Mouse (Mus musculus) neural tube, embryonic 13.5 days (tissue): ENCODE data around the gene Macrod2. TPM values are rescaled to one million over a fixed set of nuclear protein-coding genes. Genes with fewer than 3 reads are reported as not detected.
A peak's percentile ranks its signal among the peaks of the same experiment; 100 is the strongest.

Experiments
- ATAC-seq: fragments of 200-750 bp; cut with Nextera tagmentation; 2 replicates; pipeline ENCODE4 v1.8.0; 2017; ENCODE audit warnings: low read depth, mild to moderate bottlenecking, moderate TSS enrichment, moderate library complexity
- H3K27ac ChIP-seq: fragments of 300-500 bp; sonication (generic); replicated peaks from 2 replicates; pipeline ENCODE4 v1.5.1; 2015; ENCODE audit warnings: moderate library complexity, mild to moderate bottlenecking, inconsistent platforms
- H3K27me3 ChIP-seq: fragments of 300-500 bp; sonication (generic); 2 replicates; pipeline ENCODE4 v1.6.1; 2015; ENCODE audit warnings: mild to moderate bottlenecking, inconsistent platforms
- H3K36me3 ChIP-seq: fragments of 300-500 bp; sonication (generic); 2 replicates; pipeline ENCODE4 v1.6.1; 2015; ENCODE audit warnings: mild to moderate bottlenecking, inconsistent platforms
- H3K4me1 ChIP-seq: fragments of 300-500 bp; sonication (generic); replicated peaks from 2 replicates; pipeline ENCODE4 v1.6.1; 2015; ENCODE audit warnings: inconsistent platforms
- H3K4me2 ChIP-seq: fragments of 300-500 bp; sonication (generic); 2 replicates; pipeline ENCODE4 v1.6.1; 2015; ENCODE audit warnings: inconsistent platforms, mild to moderate bottlenecking, moderate library complexity
- H3K4me3 ChIP-seq: fragments of 300-500 bp; sonication (generic); 2 replicates; pipeline ENCODE4 v1.5.1; 2015; ENCODE audit warnings: mild to moderate bottlenecking, inconsistent platforms
- H3K9ac ChIP-seq: fragments of 300-500 bp; sonication (generic); 2 replicates; pipeline ENCODE4 v1.6.1; 2015; ENCODE audit warnings: moderate library complexity, mild to moderate bottlenecking, inconsistent platforms
- H3K9me3 ChIP-seq: fragments of 300-500 bp; sonication (generic); 2 replicates; pipeline ENCODE4 v1.6.1; 2016; ENCODE audit warnings: inconsistent platforms
- WGBS: fragments of 180-500 bp; shearing (Covaris S2); methylation state at CpG from one replicate; pipeline ENCODE4 v1.1.7; 2015; 5-methylcytosine and 5-hydroxymethylcytosine counted together
- polyA plus RNA-seq: library from polyadenylated mRNA; unstranded; fragments of >200 nt; fragmentation: Nextera tagmentation; extraction: Ambion mirVana; gene quantifications from 2 replicates; pipeline ENCODE4 v1.2.1, GENCODE M21; 2015

The Macrod2 gene
- polyA plus RNA-seq: 66.2 and 78.9 TPM in 2 replicates

- H3K27me3 ChIP-seq: no peaks in the 10 kb centered on the region
- H3K4me1 ChIP-seq: peaks cover 14% of the 10 kb centered on the region
- H3K36me3 ChIP-seq: no peaks in the 10 kb centered on the region
- peak within 1 kb of the TSS; percentile 84 for H3K9ac ChIP-seq
- WGBS: under 1% methylated on average over 47 of the region's 47 CpGs
- ATAC-seq: peak; percentile 100
- H3K9me3 ChIP-seq: no peaks in the 10 kb centered on the region
- H3K4me3 ChIP-seq: peak within 1 kb of the TSS; percentile 80
- H3K27ac ChIP-seq: peak within 1 kb of the TSS; percentile 81
- H3K4me2 ChIP-seq: peak within 1 kb of the TSS; percentile 90
Observed at GRCm38 (mm10) chr2:140395179-140395578, at the start of gene Macrod2. TSS of gene Macrod2 (plus strand) at chr2:140395309.

DNA sequence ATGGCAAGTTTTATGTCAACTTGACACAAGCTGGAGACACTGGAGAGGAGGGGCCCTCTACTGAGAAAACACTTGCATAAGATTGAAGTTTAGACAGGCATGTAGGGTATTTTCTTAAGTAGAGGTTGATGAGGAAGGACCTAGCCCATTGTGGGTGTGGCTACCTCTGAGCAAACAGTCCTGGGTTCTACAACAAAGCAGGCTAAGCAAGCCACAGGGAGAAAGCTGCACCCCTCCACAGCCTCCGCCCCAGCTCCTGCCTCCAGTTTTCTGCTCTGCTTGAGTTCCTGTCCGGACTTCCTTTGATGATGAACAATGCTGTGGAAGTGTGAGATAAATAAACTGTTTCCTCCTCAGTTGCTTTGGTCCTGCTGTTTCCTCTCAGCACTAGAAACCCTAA, 35.2 kb upstream of the Macrod2 start:
- H3K9me3 ChIP-seq: no peaks in the 10 kb centered on the region
- H3K27me3 ChIP-seq: no peaks in the 10 kb centered on the region
- no peak overlapping the region for H3K4me3 ChIP-seq
- no peaks in the 10 kb centered on the region for H3K36me3 ChIP-seq
- no peak for ATAC-seq
- no peak overlapping the region for H3K27ac ChIP-seq
- H3K4me1 ChIP-seq: no peaks in the 10 kb centered on the region
- H3K9ac ChIP-seq: no peak overlapping the region
- WGBS: 65% methylated on average over 2 of the region's 2 CpGs
- no peak overlapping the region for H3K4me2 ChIP-seq

- Histone ChIP-seq H3K27me3 (no peaks in the 10 kb centered on the region), H3K9ac (no peak overlapping the region), H3K4me3 (no peak overlapping the region), H3K9me3 (no peaks in the 10 kb centered on the region), H3K27ac (no peak overlapping the region), H3K4me2 (no peak overlapping the region), H3K36me3 (no peaks in the 10 kb centered on the region), H3K4me1 (no peaks in the 10 kb centered on the region)
- WGBS: 84% methylated on average over 1 of the region's 1 CpGs
- no peak for ATAC-seq
Observed at GRCm38 (mm10) chr2:140364804-140365203, 30.3 kb upstream of the Macrod2 start.

DNA sequence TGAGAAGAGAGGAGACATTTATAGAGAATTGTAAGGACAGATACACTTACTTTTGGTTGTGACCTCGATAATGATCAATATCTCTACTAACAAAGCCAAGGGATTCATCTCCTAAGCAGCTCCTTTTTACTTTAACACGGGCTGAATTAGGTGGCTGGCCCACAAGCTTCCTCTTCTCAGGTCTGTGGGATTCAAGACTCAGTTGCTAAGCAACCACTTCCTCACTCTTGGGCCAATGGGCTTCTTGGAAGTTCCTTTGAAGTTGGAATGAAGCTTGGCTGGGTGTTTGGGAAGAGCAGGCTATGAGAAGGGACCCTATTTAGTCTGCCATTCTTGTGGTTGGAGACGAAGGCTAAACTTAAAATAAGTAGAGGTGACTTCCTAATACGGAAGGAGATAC, 5.6 kb upstream of the Macrod2 start, which contains the start of gene Sel1l2:
Sel1l2 (minus strand) TSS at position 182 of the 400 bp plus-strand sequence.
- no peak within 1 kb of the TSS for H3K9ac ChIP-seq
- H3K4me3 ChIP-seq: no peak within 1 kb of the TSS
- 34% methylated on average over 4 of the region's 4 CpGs for WGBS
- no peaks in the 10 kb centered on the region for H3K36me3 ChIP-seq
- no peak within 1 kb of the TSS for H3K27ac ChIP-seq
- no peaks in the 10 kb centered on the region for H3K9me3 ChIP-seq
- no peak within 1 kb of the TSS for H3K4me2 ChIP-seq
- no peaks in the 10 kb centered on the region for H3K27me3 ChIP-seq
- no peak for ATAC-seq
- H3K4me1 ChIP-seq: no peaks in the 10 kb centered on the region

DNA sequence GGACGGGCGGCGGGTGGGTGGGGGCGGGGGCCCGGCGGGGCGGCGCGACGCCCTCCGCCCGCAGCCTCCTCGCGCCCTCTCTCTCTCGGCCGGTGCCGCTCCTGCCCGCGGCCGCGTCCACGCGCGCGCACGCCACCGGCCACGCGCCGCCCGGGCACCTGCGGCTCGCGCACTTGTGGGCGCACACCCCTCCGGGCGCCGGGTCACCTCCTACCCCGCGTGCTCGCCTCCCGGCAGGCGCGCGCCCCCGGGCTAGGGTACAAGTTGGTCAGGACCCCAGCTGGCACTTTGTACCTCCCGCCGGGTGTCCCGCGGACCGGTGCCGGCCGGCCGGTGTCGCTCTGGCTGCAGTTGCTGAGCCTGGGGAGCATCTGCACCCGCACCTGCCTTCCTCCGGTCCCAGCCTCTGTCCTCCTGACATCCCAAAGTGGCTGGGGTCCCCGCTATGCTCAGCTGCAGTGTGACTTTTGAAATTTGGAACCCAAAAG, 679 bp downstream of the Macrod2 start:
- WGBS: under 1% methylated on average over 39 of the region's 58 CpGs

DNA sequence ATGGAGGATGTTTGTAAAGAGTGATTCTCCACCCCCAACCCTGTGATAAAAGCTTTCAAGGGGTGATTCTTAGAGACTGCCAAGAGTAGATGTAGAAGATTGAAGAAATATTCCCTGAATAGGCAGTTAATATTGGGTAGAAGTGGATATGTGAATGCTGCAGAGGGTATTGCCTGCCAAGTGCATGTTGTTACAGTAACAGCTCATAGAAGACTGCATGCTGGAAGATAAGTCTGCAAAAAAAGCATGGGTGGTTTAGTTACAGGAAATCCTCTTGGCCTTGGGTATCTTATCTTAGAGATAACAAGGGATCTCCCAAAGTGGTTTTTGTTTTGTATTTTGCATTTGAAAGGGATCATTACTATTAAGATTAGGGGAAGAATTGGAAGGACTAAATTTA, 30.7 kb downstream of the Macrod2 start:
- Histone ChIP-seq H3K9me3 (no peaks in the 10 kb centered on the region), H3K36me3 (no peaks in the 10 kb centered on the region), H3K4me1 (no peaks in the 10 kb centered on the region), H3K27me3 (no peaks in the 10 kb centered on the region), H3K27ac (no peak overlapping the region), H3K4me3 (no peak overlapping the region), H3K9ac (no peak overlapping the region), H3K4me2 (no peak overlapping the region)
- no peak for ATAC-seq

More for the DNA sequence above, 679 bp downstream of the Macrod2 start:
- peak overlapping the region; percentile 80 for H3K4me3 ChIP-seq
- H3K27ac ChIP-seq: peak overlapping the region; percentile 81
- peak overlapping the region; percentile 90 for H3K4me2 ChIP-seq
- no peaks in the 10 kb centered on the region for H3K9me3 ChIP-seq
- H3K27me3 ChIP-seq: no peaks in the 10 kb centered on the region
- H3K4me1 ChIP-seq: peaks cover 14% of the 10 kb centered on the region
- peak overlapping the region; percentile 84 for H3K9ac ChIP-seq
- peak; percentile 88 for ATAC-seq
- H3K36me3 ChIP-seq: no peaks in the 10 kb centered on the region

DNA sequence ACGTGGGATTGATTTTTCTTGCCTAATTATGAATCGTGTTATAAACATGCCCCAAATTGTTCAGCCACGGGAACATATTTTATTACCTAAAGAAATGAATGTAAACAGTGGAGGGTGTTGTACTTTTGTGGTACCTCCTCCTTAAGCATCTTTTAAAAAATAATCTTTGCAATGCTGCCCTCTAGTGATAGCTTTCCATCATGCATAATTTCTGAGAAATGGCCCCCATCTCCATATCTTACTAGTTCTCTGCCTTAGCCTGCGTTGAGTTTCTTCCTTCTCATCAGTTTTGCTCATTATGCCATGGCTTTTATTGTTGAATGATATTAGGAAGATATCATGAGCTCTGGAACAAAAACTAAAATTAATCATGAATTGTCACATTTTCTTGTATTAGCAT, 32.2 kb downstream of the Macrod2 start:
- H3K4me3 ChIP-seq: no peak overlapping the region
- 20% methylated on average over 4 of the region's 4 CpGs for WGBS
- H3K9me3 ChIP-seq: no peaks in the 10 kb centered on the region
- no peak overlapping the region for H3K27ac ChIP-seq
- no peak overlapping the region for H3K9ac ChIP-seq
- no peaks in the 10 kb centered on the region for H3K36me3 ChIP-seq
- ATAC-seq: no peak
- no peak overlapping the region for H3K4me2 ChIP-seq
- H3K4me1 ChIP-seq: no peaks in the 10 kb centered on the region
- no peaks in the 10 kb centered on the region for H3K27me3 ChIP-seq

GRCm38 (mm10) chr2:140439081-140439480, 44.0 kb downstream of the Macrod2 start:
- no peak for ATAC-seq
- Histone ChIP-seq H3K4me3 (no peak overlapping the region), H3K9me3 (no peaks in the 10 kb centered on the region), H3K4me1 (no peaks in the 10 kb centered on the region), H3K4me2 (no peak overlapping the region), H3K36me3 (no peaks in the 10 kb centered on the region), H3K27me3 (no peaks in the 10 kb centered on the region), H3K27ac (no peak overlapping the region), H3K9ac (no peak overlapping the region)
- 73% methylated on average over 4 of the region's 4 CpGs for whole genome bisulfite sequencing

GRCm38 (mm10) chr2:140448636-140449035, 53.5 kb downstream of the Macrod2 start:
- Histone ChIP-seq H3K9ac (no peak overlapping the region), H3K27me3 (no peaks in the 10 kb centered on the region), H3K4me1 (no peaks in the 10 kb centered on the region), H3K4me3 (no peak overlapping the region), H3K27ac (no peak overlapping the region), H3K4me2 (no peak overlapping the region), H3K36me3 (no peaks in the 10 kb centered on the region), H3K9me3 (no peaks in the 10 kb centered on the region)
- ATAC-seq: no peak
- WGBS: 84% methylated on average over 2 of the region's 2 CpGs

- WGBS: 90% methylated on average over 2 of the region's 2 CpGs
- ATAC-seq: no peak
Observed at GRCm38 (mm10) chr2:140475770-140476169, 80.7 kb downstream of the Macrod2 start.

GRCm38 (mm10) chr2:140476891-140477290, 81.8 kb downstream of the Macrod2 start:
- 84% methylated on average over 4 of the region's 4 CpGs for WGBS
- Histone ChIP-seq H3K27me3 (no peaks in the 10 kb centered on the region), H3K9me3 (no peaks in the 10 kb centered on the region), H3K36me3 (no peaks in the 10 kb centered on the region), H3K27ac (no peak overlapping the region), H3K4me1 (no peaks in the 10 kb centered on the region), H3K4me3 (no peak overlapping the region), H3K9ac (no peak overlapping the region), H3K4me2 (no peak overlapping the region)
- no peak for ATAC-seq

More at GRCm38 (mm10) chr2:140475770-140476169, 80.7 kb downstream of the Macrod2 start:
- Histone ChIP-seq H3K27me3 (no peaks in the 10 kb centered on the region), H3K36me3 (no peaks in the 10 kb centered on the region), H3K9ac (no peak overlapping the region), H3K9me3 (no peaks in the 10 kb centered on the region), H3K27ac (no peak overlapping the region), H3K4me1 (no peaks in the 10 kb centered on the region), H3K4me3 (no peak overlapping the region), H3K4me2 (no peak overlapping the region)

- ATAC-seq: no peak
- H3K4me2 ChIP-seq: no peak overlapping the region
- no peak overlapping the region for H3K9ac ChIP-seq
- WGBS: 90% methylated on average over 2 of the region's 2 CpGs
- H3K27ac ChIP-seq: no peak overlapping the region
- H3K4me1 ChIP-seq: no peaks in the 10 kb centered on the region
- no peaks in the 10 kb centered on the region for H3K27me3 ChIP-seq
- no peaks in the 10 kb centered on the region for H3K36me3 ChIP-seq
- H3K4me3 ChIP-seq: no peak overlapping the region
- H3K9me3 ChIP-seq: no peaks in the 10 kb centered on the region
Observed at GRCm38 (mm10) chr2:140482604-140483003, 87.5 kb downstream of the Macrod2 start.

DNA sequence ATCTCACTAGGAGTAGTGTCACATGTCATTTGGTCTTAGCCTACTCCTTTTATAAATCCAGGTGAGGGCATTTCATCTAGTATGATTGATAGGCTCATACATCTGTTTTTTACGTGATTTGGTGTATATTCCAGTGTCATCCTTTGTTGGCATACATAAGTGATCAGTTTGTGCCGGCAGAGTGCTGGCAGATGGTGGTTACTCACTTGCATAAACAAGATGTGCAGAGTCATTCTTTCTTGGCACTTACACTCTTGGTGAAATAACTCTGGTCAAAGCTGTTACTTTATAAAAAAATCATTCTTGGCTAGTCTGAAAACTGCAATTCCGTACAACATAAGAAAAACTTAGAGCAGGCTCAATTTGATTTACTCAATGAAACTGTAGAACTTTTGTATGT, 102.6 kb downstream of the Macrod2 start:
- no peak for ATAC-seq
- Histone ChIP-seq H3K9me3 (no peaks in the 10 kb centered on the region), H3K27ac (no peak overlapping the region), H3K9ac (no peak overlapping the region), H3K4me1 (no peaks in the 10 kb centered on the region), H3K4me2 (no peak overlapping the region), H3K4me3 (no peak overlapping the region), H3K27me3 (no peaks in the 10 kb centered on the region), H3K36me3 (no peaks in the 10 kb centered on the region)
- WGBS: 80% methylated on average over 3 of the region's 3 CpGs
